Mouse (Mus musculus) liver, adult 2 months (tissue): ENCODE data around the gene Dusp16. TPM values are rescaled to one million over a fixed set of nuclear protein-coding genes. Genes with fewer than 3 reads are reported as not detected.
A peak's percentile ranks its signal among the peaks of the same experiment; 100 is the strongest.

Experiments used
- DNase-seq: peaks from one replicate; pipeline ENCODE4 v3.0.0-alpha.2; 2011; ENCODE audit warnings: low read depth, low spot score; ENCODE audit errors: extremely low read depth
- H3K27ac ChIP-seq: fragments of 200-500 bp; replicated peaks from 2 replicates; pipeline ENCODE4 v1.5.1; 2012; ENCODE audit warnings: low read depth, mild to moderate bottlenecking, control low read depth, inconsistent platforms, low read length; ENCODE audit not compliant: insufficient read depth
- H3K27me3 ChIP-seq: fragments of 200-500 bp; 2 replicates; pipeline ENCODE4 v1.6.1; 2012; ENCODE audit warnings: mild to moderate bottlenecking, moderate library complexity, low read length, inconsistent platforms; ENCODE audit not compliant: control insufficient read depth, insufficient read depth
- H3K36me3 ChIP-seq: fragments of 200-500 bp; 2 replicates; pipeline ENCODE4 v1.6.1; 2012; ENCODE audit warnings: low read length, inconsistent platforms; ENCODE audit not compliant: control insufficient read depth, insufficient read depth
- H3K4me1 ChIP-seq: fragments of 200-500 bp; 2 replicates; pipeline ENCODE4 v1.6.1; 2011; ENCODE audit warnings: low read length; ENCODE audit not compliant: control insufficient read depth, insufficient read depth
- H3K4me3 ChIP-seq: fragments of 200-500 bp; 2 replicates; pipeline ENCODE4 v1.5.1; 2011; ENCODE audit warnings: low read depth, mild to moderate bottlenecking, control low read depth, low read length, moderate library complexity; ENCODE audit not compliant: insufficient read depth
- H3K79me2 ChIP-seq: fragments of 200-500 bp; 2 replicates; pipeline ENCODE4 v1.6.1; 2012; ENCODE audit warnings: inconsistent platforms, mild to moderate bottlenecking, low read length, moderate library complexity; ENCODE audit not compliant: control insufficient read depth, insufficient read depth
- H3K9ac ChIP-seq: fragments of 200-500 bp; 2 replicates; pipeline ENCODE4 v1.6.1; 2012; ENCODE audit warnings: low read depth, mild to moderate bottlenecking, control low read depth, inconsistent platforms, low read length
- CTCF ChIP-seq: fragments of 200-500 bp; IDR thresholded peaks from 2 replicates; pipeline ENCODE4 v1.5.1; 2011; ENCODE audit warnings: low read depth, low read length, control low read depth
- POLR2A ChIP-seq: fragments of 200-500 bp; IDR thresholded peaks from 2 replicates; pipeline ENCODE4 v1.6.1; 2011; ENCODE audit warnings: low read length, control low read depth; ENCODE audit not compliant: insufficient read depth; ENCODE audit errors: extremely low read depth
- WGBS: fragments of 180-500 bp; shearing (Covaris S2); methylation state at CpG from one replicate; pipeline ENCODE4 v1.1.7; 2018; 5-methylcytosine and 5-hydroxymethylcytosine counted together
- polyA plus RNA-seq: library from polyadenylated mRNA; depleted of rRNA; stranded (reverse); fragments of >200 nt; gene quantifications from 2 replicates; pipeline ENCODE4 v1.2.3, GENCODE M21; 2012
- total RNA-seq: library from RNA; depleted of rRNA; stranded (reverse); fragments of >200 nt; gene quantifications from 2 replicates; pipeline ENCODE4 v1.2.3, GENCODE M21; 2014

Gene Dusp16
- total and polyA plus RNA-seq, 2 experiments, result 19.7 to 20.0 TPM

GRCm38 (mm10) chr6:134756058-134756457 lies 36.4 kb downstream of the Dusp16 start:
- H3K9ac ChIP-seq, result no peak overlapping the region
- no peak overlapping the region for H3K27ac ChIP-seq
- H3K79me2 ChIP-seq, result peaks cover 3% of the 10 kb centered on the region; the same call in 1 of the 2 replicates
- no peak overlapping the region for H3K4me3 ChIP-seq
- DNase-seq, result no peak
- WGBS, result 92% methylated on average over 4 of the region's 4 CpGs
- H3K4me1 ChIP-seq, result peaks cover 7% of the 10 kb centered on the region; the same call in 1 of the 2 replicates
- TF ChIP-seq CTCF (no peak), POLR2A (no peak)
- H3K36me3 ChIP-seq, result peaks cover 9% of the 10 kb centered on the region; the same call in 1 of the 2 replicates
- no peaks in the 10 kb centered on the region for H3K27me3 ChIP-seq

GRCm38 (mm10) chr6:134753858-134754257 lies 38.6 kb downstream of the Dusp16 start:
- 97% methylated on average over 11 of the region's 11 CpGs for WGBS
- Histone ChIP-seq H3K27me3 (no peaks in the 10 kb centered on the region), H3K27ac (no peak overlapping the region), H3K9ac (no peak overlapping the region), H3K79me2 (peaks cover 12% of the 10 kb centered on the region), H3K4me1 (peaks cover 7% of the 10 kb centered on the region; the same call in 1 of the 2 replicates), H3K4me3 (no peak overlapping the region), H3K36me3 (peaks cover 7% of the 10 kb centered on the region; the same call in 1 of the 2 replicates)
- TF ChIP-seq CTCF (no peak), POLR2A (no peak)
- DNase-seq, result no peak

- Histone ChIP-seq H3K27ac (no peak overlapping the region), H3K4me1 (peaks cover 7% of the 10 kb centered on the region; the same call in 1 of the 2 replicates), H3K27me3 (no peaks in the 10 kb centered on the region), H3K79me2 (peaks cover 13% of the 10 kb centered on the region), H3K9ac (no peak overlapping the region), H3K4me3 (no peak overlapping the region), H3K36me3 (peaks cover 6% of the 10 kb centered on the region; the same call in 1 of the 2 replicates)
- TF ChIP-seq POLR2A (no peak), CTCF (no peak)
- no peak for DNase-seq
- WGBS, result 79% methylated on average over 4 of the region's 4 CpGs
Observed at GRCm38 (mm10) chr6:134753412-134753811, 39.0 kb downstream of the Dusp16 start.

GRCm38 (mm10) chr6:134751883-134752647 lies 40.4 kb downstream of the Dusp16 start:
- Histone ChIP-seq H3K79me2 (peaks cover 14% of the 10 kb centered on the region), H3K36me3 (peaks cover 5% of the 10 kb centered on the region; the same call in 1 of the 2 replicates), H3K9ac (no peak overlapping the region), H3K27me3 (no peaks in the 10 kb centered on the region), H3K4me3 (no peak overlapping the region), H3K27ac (peak overlapping the region; percentile 38; the same call in 1 of the 2 replicates), H3K4me1 (peaks cover 7% of the 10 kb centered on the region; the same call in 1 of the 2 replicates)
- WGBS, result 68% methylated on average over 5 of the region's 5 CpGs
- no peak for DNase-seq
- TF ChIP-seq POLR2A (no peak), CTCF (no peak)

- peak overlapping the region; percentile 59 for H3K27ac ChIP-seq
- H3K4me1 ChIP-seq, result peaks cover 7% of the 10 kb centered on the region; the same call in 1 of the 2 replicates
- no peak overlapping the region for H3K4me3 ChIP-seq
- WGBS, result 55% methylated on average over 4 of the region's 4 CpGs
- TF ChIP-seq CTCF, result no peak
- no peak for TF ChIP-seq POLR2A
- no peak overlapping the region for H3K9ac ChIP-seq
- H3K27me3 ChIP-seq, result no peaks in the 10 kb centered on the region
- H3K79me2 ChIP-seq, result peaks cover 14% of the 10 kb centered on the region
- DNase-seq, result peak; percentile 91
- peaks cover 7% of the 10 kb centered on the region; the same call in 1 of the 2 replicates for H3K36me3 ChIP-seq
Observed at GRCm38 (mm10) chr6:134751087-134751486, 41.3 kb downstream of the Dusp16 start.

GRCm38 (mm10) chr6:134748126-134748525 lies 44.3 kb downstream of the Dusp16 start:
- Histone ChIP-seq H3K4me3 (no peak overlapping the region), H3K79me2 (peaks cover 14% of the 10 kb centered on the region), H3K4me1 (peaks cover 7% of the 10 kb centered on the region; the same call in 1 of the 2 replicates), H3K27me3 (no peaks in the 10 kb centered on the region), H3K9ac (no peak overlapping the region), H3K36me3 (peaks cover 12% of the 10 kb centered on the region; the same call in 1 of the 2 replicates), H3K27ac (no peak overlapping the region)
- WGBS, result 91% methylated on average over 3 of the region's 3 CpGs
- no peak for DNase-seq
- TF ChIP-seq CTCF (no peak), POLR2A (no peak)
